Mouse (Mus musculus) inflammation-experienced regulatory T-cells (primary cell): ENCODE data around the gene Gm10642. TPM values are rescaled to one million over a fixed set of nuclear protein-coding genes. Genes with fewer than 3 reads are reported as not detected.

Experiments
- polyA plus RNA-seq, 2 experiments: library from polyadenylated mRNA; unstranded; fragments of 100-300 nt; shearing (Covaris generic); gene quantifications; one replicate each; pipeline ENCODE4 v1.2.1; 2017

Gene Gm10642
- polyA plus RNA-seq, result 1 to 10 TPM; 4.1 to 5.8 TPM

GRCm38 (mm10) chr9:70656130-70657007 is at the start of gene Gm10642:
Gm10642 (plus strand) TSS chr9:70656251.

GRCm38 (mm10) chr9:70657013-70657967 is 1.2 kb downstream of the Gm10642 start, which contains the start of gene Mindy2:
Mindy2 (minus strand) TSS chr9:70657174.

GRCm38 (mm10) chr9:70678682-70679131 is 22.7 kb downstream of the Gm10642 start, which contains the start of gene Adam10:
Adam10 (plus strand) TSS chr9:70678997.

Other genes with a start within 250 kb of the Gm10642 start
- gene Ccnb2, start 234.7 kb upstream of the Gm10642 start, polyA plus RNA-seq, result 1 to 10 TPM in 1 of 2 experiments, under 1 TPM in 1; 0.86 to 7.8 TPM
- 10 to 100 TPM; 43.5 to 48.7 TPM for gene Rnf111, start 152.5 kb upstream of the Gm10642 start, polyA plus RNA-seq
- gene Sltm, start 113.5 kb upstream of the Gm10642 start, polyA plus RNA-seq, result 100 to 1,000 TPM; 121 to 131 TPM
- 10 to 100 TPM; 89.9 to 98.3 TPM for gene Mindy2, start 923 bp downstream of the Gm10642 start, polyA plus RNA-seq
- 10 to 100 TPM; 88.7 to 98.1 TPM for gene Adam10, start 22.7 kb downstream of the Gm10642 start, polyA plus RNA-seq